Mouse (Mus musculus): ENCODE measurements around the gene Pdzd3. TPM values are rescaled to one million over a fixed set of nuclear protein-coding genes. Genes with fewer than 3 reads are reported as not detected.
A peak's percentile ranks its signal among the peaks of the same experiment; 100 is the strongest.

The Pdzd3 gene
- polyA plus RNA-seq, 1 experiment from 2014 or later = not detected

GRCm38 (mm10) chr9:44239447-44239846, 11.8 kb downstream of the Pdzd3 start:
- Histone ChIP-seq H3K36me3 (ENCODE audit: control insufficient read depth, insufficient read depth, low read length) (no peaks in the 10 kb centered on the region), H3K27ac (replicated peaks in 1 of 2; ENCODE audit: control insufficient read depth in 1 of 2, insufficient read depth in 1 of 2, low read depth in 2 of 2, low read length in 2 of 2) (no peak overlapping the region), H3K27me3 (ENCODE audit: control insufficient read depth, insufficient read depth, low read length) (no peaks in the 10 kb centered on the region), H3K4me2 (ENCODE audit: low read length) (no peak overlapping the region), H3K9ac (ENCODE audit: low read length) (no peak overlapping the region), H3K4me3 (ENCODE audit: control insufficient read depth in 1 of 2, insufficient read depth in 1 of 2, low read depth in 1 of 2, low read length in 2 of 2) (no peak overlapping the region), H3K4me1 (ENCODE audit: control insufficient read depth in 2 of 2, insufficient read depth in 2 of 2, low read length in 2 of 2) (0 out of 4 replicates have a peak, but pooled peaks cover 0 to 1% of the 10 kb centered on the region in 2 experiments), H3K9me3 (ENCODE audit: control insufficient read depth, low read length) (no peaks in the 10 kb centered on the region)
- WGBS = 9% methylated on average over 5 of the region's 5 CpGs
- ATAC-seq (ENCODE audit: insufficient number of reproducible peaks, insufficient read depth, low FRiP score, low read depth) = no peak

GRCm38 (mm10) chr9:44238501-44239190, 12.6 kb downstream of the Pdzd3 start:
- Histone ChIP-seq H3K4me2 (ENCODE audit: low read length) (no peak overlapping the region), H3K27me3 (ENCODE audit: control insufficient read depth, insufficient read depth, low read length) (no peaks in the 10 kb centered on the region), H3K4me3 (ENCODE audit: control insufficient read depth in 1 of 2, insufficient read depth in 1 of 2, low read depth in 1 of 2, low read length in 2 of 2) (no peak overlapping the region), H3K36me3 (ENCODE audit: control insufficient read depth, insufficient read depth, low read length) (no peaks in the 10 kb centered on the region), H3K27ac (replicated peaks in 1 of 2; ENCODE audit: control insufficient read depth in 1 of 2, insufficient read depth in 1 of 2, low read depth in 2 of 2, low read length in 2 of 2) (no peak overlapping the region), H3K9ac (ENCODE audit: low read length) (no peak overlapping the region), H3K9me3 (ENCODE audit: control insufficient read depth, low read length) (no peaks in the 10 kb centered on the region), H3K4me1 (ENCODE audit: control insufficient read depth in 2 of 2, insufficient read depth in 2 of 2, low read length in 2 of 2) (0 out of 4 replicates have a peak, but pooled peaks cover 0 to 2% of the 10 kb centered on the region in 2 experiments)
- ATAC-seq (ENCODE audit: insufficient number of reproducible peaks, insufficient read depth, low FRiP score, low read depth) = no peak
- WGBS = 74% methylated on average over 17 of the region's 17 CpGs

DNA sequence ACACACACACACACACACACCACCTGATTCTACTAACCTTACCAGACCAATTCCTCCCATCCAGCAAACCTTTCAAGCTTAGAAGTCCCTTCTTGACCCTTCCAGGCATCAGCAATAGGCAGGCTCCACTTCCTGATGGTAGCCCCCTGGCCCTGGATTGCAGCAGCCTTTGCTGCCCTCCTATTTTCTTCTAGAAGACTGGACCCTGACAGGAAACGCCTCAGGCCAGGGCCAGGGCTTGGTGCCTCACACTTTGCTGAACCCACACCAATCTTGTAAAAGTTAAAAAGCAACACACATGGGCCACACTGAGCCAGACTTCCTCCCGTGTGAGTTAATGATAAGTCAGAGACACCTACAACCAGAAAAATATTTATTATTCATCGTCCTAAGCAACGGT, 14.1 kb downstream of the Pdzd3 start:
- H3K9me3 ChIP-seq (ENCODE audit: control insufficient read depth, low read length) = no peaks in the 10 kb centered on the region
- no peaks in the 10 kb centered on the region for H3K27me3 ChIP-seq (ENCODE audit: control insufficient read depth, insufficient read depth, low read length)
- no peak overlapping the region for H3K4me3 ChIP-seq (ENCODE audit: control insufficient read depth in 1 of 2, insufficient read depth in 1 of 2, low read depth in 1 of 2, low read length in 2 of 2)
- H3K9ac ChIP-seq (ENCODE audit: low read length) = no peak overlapping the region
- no peaks in the 10 kb centered on the region for H3K36me3 ChIP-seq (ENCODE audit: control insufficient read depth, insufficient read depth, low read length)
- no peak overlapping the region for H3K27ac ChIP-seq (replicated peaks in 1 of 2; ENCODE audit: control insufficient read depth in 1 of 2, insufficient read depth in 1 of 2, low read depth in 2 of 2, low read length in 2 of 2)
- H3K4me1 ChIP-seq (ENCODE audit: control insufficient read depth in 2 of 2, insufficient read depth in 2 of 2, low read length in 2 of 2) = peaks cover 0 to 7% of the 10 kb centered on the region in 2 experiments; a peak in 2 of 4 replicates
- no peak overlapping the region for H3K4me2 ChIP-seq (ENCODE audit: low read length)
- 65% methylated on average over 4 of the region's 4 CpGs for WGBS
- no peak for ATAC-seq (ENCODE audit: insufficient number of reproducible peaks, insufficient read depth, low FRiP score, low read depth)

- Histone ChIP-seq H3K27me3 (ENCODE audit: control insufficient read depth, insufficient read depth, low read length) (no peaks in the 10 kb centered on the region), H3K9ac (ENCODE audit: low read length) (no peak overlapping the region), H3K9me3 (ENCODE audit: control insufficient read depth, low read length) (no peaks in the 10 kb centered on the region), H3K4me2 (ENCODE audit: low read length) (no peak overlapping the region), H3K27ac (replicated peaks in 1 of 2; ENCODE audit: control insufficient read depth in 1 of 2, insufficient read depth in 1 of 2, low read depth in 2 of 2, low read length in 2 of 2) (no peak overlapping the region), H3K4me1 (ENCODE audit: control insufficient read depth in 2 of 2, insufficient read depth in 2 of 2, low read length in 2 of 2) (peaks cover 2 to 12% of the 10 kb centered on the region in 2 experiments; a peak in 3 of 4 replicates), H3K36me3 (ENCODE audit: control insufficient read depth, insufficient read depth, low read length) (no peaks in the 10 kb centered on the region), H3K4me3 (ENCODE audit: control insufficient read depth in 1 of 2, insufficient read depth in 1 of 2, low read depth in 1 of 2, low read length in 2 of 2) (no peak overlapping the region)
- no peak for ATAC-seq (ENCODE audit: insufficient number of reproducible peaks, insufficient read depth, low FRiP score, low read depth)
- 60% methylated on average over 4 of the region's 4 CpGs for WGBS
These were observed 14.7 kb downstream of the Pdzd3 start for GRCm38 (mm10) chr9:44236601-44237000.

- Histone ChIP-seq H3K4me3 (ENCODE audit: control insufficient read depth in 1 of 2, insufficient read depth in 1 of 2, low read depth in 1 of 2, low read length in 2 of 2) (peak overlapping the region; percentile 39 to 78), H3K27ac (replicated peaks in 1 of 2; ENCODE audit: control insufficient read depth in 1 of 2, insufficient read depth in 1 of 2, low read depth in 2 of 2, low read length in 2 of 2) (peak overlapping the region; percentile 8 to 68), H3K4me2 (ENCODE audit: low read length) (peak overlapping the region; percentile 68), H3K9me3 (ENCODE audit: control insufficient read depth, low read length) (no peaks in the 10 kb centered on the region), H3K36me3 (ENCODE audit: control insufficient read depth, insufficient read depth, low read length) (no peaks in the 10 kb centered on the region), H3K4me1 (ENCODE audit: control insufficient read depth in 2 of 2, insufficient read depth in 2 of 2, low read length in 2 of 2) (peaks cover 5 to 21% of the 10 kb centered on the region in 2 experiments), H3K27me3 (ENCODE audit: control insufficient read depth, insufficient read depth, low read length) (no peaks in the 10 kb centered on the region), H3K9ac (ENCODE audit: low read length) (peak overlapping the region; percentile 47)
- ATAC-seq (ENCODE audit: insufficient number of reproducible peaks, insufficient read depth, low FRiP score, low read depth) = no peak
- 22% methylated on average over 19 of the region's 19 CpGs for WGBS
These were observed 16.5 kb downstream of the Pdzd3 start for GRCm38 (mm10) chr9:44234479-44235427.

DNA sequence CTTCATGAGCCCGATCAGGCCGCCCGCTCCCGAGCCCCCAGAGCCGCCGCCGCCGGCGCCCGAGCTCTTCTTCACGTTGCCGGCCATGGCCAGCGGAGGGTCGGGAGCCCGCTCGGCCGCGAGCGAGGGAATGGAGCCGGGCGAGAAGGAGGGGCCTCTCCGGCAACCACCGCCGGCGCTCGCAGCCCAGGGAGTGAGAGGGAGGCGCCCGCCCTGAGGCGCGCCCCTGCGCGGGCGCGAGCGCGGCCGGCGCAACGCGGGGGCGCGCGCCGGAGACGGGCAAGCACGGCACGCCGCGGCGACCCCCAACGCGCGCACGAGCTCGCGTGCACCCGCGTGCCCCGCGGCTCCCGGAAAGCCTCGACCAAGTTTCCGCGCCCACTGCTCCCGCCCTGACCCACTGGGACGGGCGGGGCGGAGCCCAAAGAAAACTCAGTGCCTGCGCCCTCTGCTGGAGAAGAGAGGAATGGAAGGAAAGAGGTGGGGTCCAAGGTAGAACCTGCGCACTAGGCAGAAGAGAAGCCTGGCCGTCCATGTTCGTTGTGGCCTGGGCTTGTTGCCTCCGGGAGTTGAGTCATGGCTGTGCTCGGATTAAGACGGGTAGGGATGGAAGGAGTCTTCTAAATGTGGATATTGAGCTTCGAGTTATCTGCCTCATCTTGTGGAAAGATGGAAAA, 17.3 kb downstream of the Pdzd3 start, which contains the start of gene Cbl:
Gene Cbl, minus strand, starts transcription at position 248 of the 677 bp plus-strand sequence.
- H3K4me3 ChIP-seq (ENCODE audit: control insufficient read depth in 1 of 2, insufficient read depth in 1 of 2, low read depth in 1 of 2, low read length in 2 of 2) = peak within 1 kb of the TSS; percentile 78 to 99
- peak; percentile 89 for ATAC-seq (ENCODE audit: insufficient number of reproducible peaks, insufficient read depth, low FRiP score, low read depth)
- WGBS = under 1% methylated on average over 67 of the region's 76 CpGs
- H3K9ac ChIP-seq (ENCODE audit: low read length) = peak within 1 kb of the TSS; percentile 90
- H3K27me3 ChIP-seq (ENCODE audit: control insufficient read depth, insufficient read depth, low read length) = no peaks in the 10 kb centered on the region
- peaks cover 5 to 24% of the 10 kb centered on the region in 2 experiments for H3K4me1 ChIP-seq (ENCODE audit: control insufficient read depth in 2 of 2, insufficient read depth in 2 of 2, low read length in 2 of 2)
- H3K27ac ChIP-seq (replicated peaks in 1 of 2; ENCODE audit: control insufficient read depth in 1 of 2, insufficient read depth in 1 of 2, low read depth in 2 of 2, low read length in 2 of 2) = peak within 1 kb of the TSS; percentile 92
- H3K9me3 ChIP-seq (ENCODE audit: control insufficient read depth, low read length) = no peaks in the 10 kb centered on the region
- H3K36me3 ChIP-seq (ENCODE audit: control insufficient read depth, insufficient read depth, low read length) = no peaks in the 10 kb centered on the region
- H3K4me2 ChIP-seq (ENCODE audit: low read length) = peak within 1 kb of the TSS; percentile 82
